Mouse (Mus musculus) MN1 (cell line): Measurements from ENCODE around the gene Mpeg1.

Experiments used
- DNase-seq: peaks from one replicate; pipeline ENCODE4 v3.0.0-alpha.2; 2016; ENCODE audit warnings: low spot score

The Mpeg1 gene

GRCm38 (mm10) chr19:12460282-12461249, at the start of gene Mpeg1:
TSS of gene Mpeg1 (plus strand) at chr19:12460779.
- DNase-seq, result no peak

GRCm38 (mm10) chr19:12413737-12414136, 46.8 kb upstream of the Mpeg1 start:
- DNase-seq, result no peak

- DNase-seq, result no peak
Observed at GRCm38 (mm10) chr19:12417361-12417760, 43.2 kb upstream of the Mpeg1 start, which contains the start of gene Olfr1441. TSS of gene Olfr1441 (plus strand) at chr19:12417433.

- no peak for DNase-seq
Observed at GRCm38 (mm10) chr19:12418312-12418711, 42.3 kb upstream of the Mpeg1 start.

- DNase-seq, result no peak
Observed at GRCm38 (mm10) chr19:12420555-12420954, 40.0 kb upstream of the Mpeg1 start.

- no peak for DNase-seq
Observed at GRCm38 (mm10) chr19:12421680-12422079, 38.9 kb upstream of the Mpeg1 start.

GRCm38 (mm10) chr19:12427101-12427500, 33.5 kb upstream of the Mpeg1 start:
- DNase-seq, result no peak

GRCm38 (mm10) chr19:12427605-12428004, 33.0 kb upstream of the Mpeg1 start, which contains the start of gene Pfpl:
TSS of gene Pfpl (plus strand) at chr19:12427905.
- no peak for DNase-seq

- DNase-seq, result peak; percentile 41
Observed at GRCm38 (mm10) chr19:12433033-12433432, 27.5 kb upstream of the Mpeg1 start.

GRCm38 (mm10) chr19:12435011-12435416, 25.6 kb upstream of the Mpeg1 start:
- DNase-seq, result no peak

- no peak for DNase-seq
Observed at GRCm38 (mm10) chr19:12435750-12436524, 24.6 kb upstream of the Mpeg1 start.

GRCm38 (mm10) chr19:12439581-12439980, 21.0 kb upstream of the Mpeg1 start:
- no peak for DNase-seq

- DNase-seq, result no peak
Observed at GRCm38 (mm10) chr19:12440103-12440725, 20.4 kb upstream of the Mpeg1 start.

- no peak for DNase-seq
Observed at GRCm38 (mm10) chr19:12442560-12442959, 18.0 kb upstream of the Mpeg1 start.

GRCm38 (mm10) chr19:12445014-12445413, 15.6 kb upstream of the Mpeg1 start:
- no peak for DNase-seq

GRCm38 (mm10) chr19:12457401-12458066, 3.0 kb upstream of the Mpeg1 start:
- no peak for DNase-seq

GRCm38 (mm10) chr19:12459516-12459915, 1.1 kb upstream of the Mpeg1 start:
- no peak for DNase-seq

- DNase-seq, result no peak
Observed at GRCm38 (mm10) chr19:12462851-12463721, 2.5 kb downstream of the Mpeg1 start.

GRCm38 (mm10) chr19:12463722-12464035, 3.1 kb downstream of the Mpeg1 start:
- DNase-seq, result no peak

GRCm38 (mm10) chr19:12464127-12464526, 3.5 kb downstream of the Mpeg1 start:
- DNase-seq, result no peak

GRCm38 (mm10) chr19:12464674-12465073, 4.1 kb downstream of the Mpeg1 start:
- no peak for DNase-seq
